Mouse (Mus musculus) hindbrain, postnatal 0 days (tissue): ENCODE measurements around the gene Ppp1r35. TPM values are rescaled to one million over a fixed set of nuclear protein-coding genes. Genes with fewer than 3 reads are reported as not detected.
"Not testable (repeated sequence)": the region's sequence is repeated elsewhere in the genome, so short reads cannot be mapped to it uniquely, and the experiment has no call there.

ENCODE experiments used
- ATAC-seq: fragments of 200-750 bp; cut with Nextera tagmentation; 2 replicates; pipeline ENCODE4 v1.8.0; 2017; ENCODE audit warnings: mild to moderate bottlenecking, moderate TSS enrichment, moderate library complexity
- DNase-seq: peaks from one replicate; pipeline ENCODE4 v3.0.0-alpha.2; 2015; ENCODE audit warnings: low spot score
- H3K27ac ChIP-seq: fragments of 300-500 bp; sonication (generic); 2 replicates; pipeline ENCODE4 v1.5.1; 2014; ENCODE audit warnings: mild to moderate bottlenecking
- H3K27me3 ChIP-seq: fragments of 300-500 bp; sonication (generic); 2 replicates; pipeline ENCODE4 v1.6.1; 2014; ENCODE audit warnings: low read length, mixed read lengths; ENCODE audit not compliant: insufficient read depth
- H3K36me3 ChIP-seq: fragments of 300-500 bp; sonication (generic); 2 replicates; pipeline ENCODE4 v1.6.1; 2014; ENCODE audit warnings: low read length, mixed read lengths; ENCODE audit not compliant: insufficient read depth
- H3K4me1 ChIP-seq: fragments of 300-500 bp; sonication (generic); 2 replicates; pipeline ENCODE4 v1.6.1; 2014; ENCODE audit warnings: antibody characterized with exemption, low read length, mixed read lengths; ENCODE audit not compliant: insufficient read depth
- H3K4me2 ChIP-seq: fragments of 300-500 bp; sonication (generic); 2 replicates; pipeline ENCODE4 v1.6.1; 2014; ENCODE audit warnings: low read depth, mild to moderate bottlenecking, low read length, moderate library complexity, mixed read lengths
- H3K4me3 ChIP-seq: fragments of 300-500 bp; sonication (generic); 2 replicates; pipeline ENCODE4 v1.5.1; 2014; ENCODE audit warnings: low read length
- H3K9ac ChIP-seq: fragments of 300-500 bp; sonication (generic); replicated peaks from 2 replicates; pipeline ENCODE4 v1.6.1; 2014; ENCODE audit warnings: mild to moderate bottlenecking, low read length, moderate library complexity, mixed read lengths
- H3K9me3 ChIP-seq: fragments of 300-500 bp; sonication (generic); 2 replicates; pipeline ENCODE4 v1.6.1; 2016; ENCODE audit warnings: low read length, mixed read lengths
- CTCF ChIP-seq: IDR thresholded peaks from 2 replicates; pipeline ENCODE4 v1.5.1; 2016; ENCODE audit warnings: antibody characterized with exemption, control low read depth, low read depth
- WGBS: fragments of 180-500 bp; shearing (Covaris S2); extraction: QIAGEN DNeasy Blood & Tissue Kit; methylation state at CpG from one replicate; pipeline ENCODE4 v1.1.7; 2014; 5-methylcytosine and 5-hydroxymethylcytosine counted together
- polyA plus RNA-seq: library from polyadenylated mRNA; unstranded; fragments of >200 nt; fragmentation: Nextera tagmentation; extraction: Ambion mirVana; gene quantifications from 2 replicates; pipeline ENCODE4 v1.2.1, GENCODE M21; 2015
- total RNA-seq: library from RNA; depleted of rRNA; stranded (reverse); fragments of >200 nt; gene quantifications from 2 replicates; pipeline ENCODE4 v1.2.3, GENCODE M21; 2014

Ppp1r35 gene
- total and polyA plus RNA-seq, 2 experiments from 2014 or later, result 35.5 to 52.8 TPM

GRCm38 (mm10) chr5:137746282-137746850 is 32.3 kb upstream of the Ppp1r35 start:
- no peak for TF ChIP-seq CTCF
- peak overlapping the region; percentile 64 for H3K4me3 ChIP-seq
- peak overlapping the region; percentile 98 for H3K4me2 ChIP-seq
- no peaks in the 10 kb centered on the region for H3K27me3 ChIP-seq
- H3K36me3 ChIP-seq, result 0 out of 2 replicates have a peak, but pooled peaks cover 3% of the 10 kb centered on the region
- DNase-seq (peak; percentile 59), ATAC-seq (peak; percentile 3; the same call in 1 of the 2 replicates)
- peak overlapping the region; percentile 65 for H3K9ac ChIP-seq
- WGBS, result 0% methylated on average over 20 of the region's 20 CpGs
- H3K4me1 ChIP-seq, result peaks cover 18% of the 10 kb centered on the region; the same call in 1 of the 2 replicates
- peak overlapping the region; percentile 86 for H3K27ac ChIP-seq
- no peaks in the 10 kb centered on the region for H3K9me3 ChIP-seq

GRCm38 (mm10) chr5:137746851-137747325 is 31.8 kb upstream of the Ppp1r35 start:
- no peak for DNase-seq
- no peak for TF ChIP-seq CTCF
- ATAC-seq, result no peak

GRCm38 (mm10) chr5:137747326-137747961 is 31.2 kb upstream of the Ppp1r35 start:
- H3K9ac ChIP-seq, result peak overlapping the region; percentile 65
- peak overlapping the region; percentile 64 for H3K4me3 ChIP-seq
- peak overlapping the region; percentile 86 for H3K27ac ChIP-seq
- no peaks in the 10 kb centered on the region for H3K9me3 ChIP-seq
- no peak for ATAC-seq
- no peaks in the 10 kb centered on the region for H3K27me3 ChIP-seq
- 2% methylated on average over 25 of the region's 26 CpGs for WGBS
- DNase-seq, result peak; percentile 45
- H3K36me3 ChIP-seq, result peaks cover 13% of the 10 kb centered on the region; the same call in 1 of the 2 replicates
- peak; percentile 33; the same call in 1 of the 2 replicates for TF ChIP-seq CTCF
- H3K4me1 ChIP-seq, result peaks cover 18% of the 10 kb centered on the region; the same call in 1 of the 2 replicates
- peak overlapping the region; percentile 98 for H3K4me2 ChIP-seq

More at GRCm38 (mm10) chr5:137746851-137747325, 31.8 kb upstream of the Ppp1r35 start:
- Histone ChIP-seq H3K27ac (peak overlapping the region; percentile 86), H3K9ac (peak overlapping the region; percentile 65), H3K9me3 (no peaks in the 10 kb centered on the region), H3K4me3 (peak overlapping the region; percentile 64), H3K4me1 (peaks cover 18% of the 10 kb centered on the region; the same call in 1 of the 2 replicates), H3K27me3 (no peaks in the 10 kb centered on the region), H3K4me2 (peak overlapping the region; percentile 98), H3K36me3 (peaks cover 8% of the 10 kb centered on the region; the same call in 1 of the 2 replicates)
- WGBS, result 1% methylated on average over 16 of the region's 16 CpGs

- DNase-seq (no peak), ATAC-seq (no peak)
- WGBS, result 33% methylated on average over 5 of the region's 5 CpGs
- H3K4me3 ChIP-seq, result peak overlapping the region; percentile 64
- peaks cover 17% of the 10 kb centered on the region; the same call in 1 of the 2 replicates for H3K36me3 ChIP-seq
- H3K27me3 ChIP-seq, result no peaks in the 10 kb centered on the region
- peak overlapping the region; percentile 98 for H3K4me2 ChIP-seq
- peak overlapping the region; percentile 30; the same call in 1 of the 2 replicates for H3K9ac ChIP-seq
- H3K27ac ChIP-seq, result peak overlapping the region; percentile 41; the same call in 1 of the 2 replicates
- TF ChIP-seq CTCF, result no peak
- no peaks in the 10 kb centered on the region for H3K9me3 ChIP-seq
- H3K4me1 ChIP-seq, result peaks cover 18% of the 10 kb centered on the region; the same call in 1 of the 2 replicates
These were observed 30.4 kb upstream of the Ppp1r35 start for GRCm38 (mm10) chr5:137748130-137748770.

GRCm38 (mm10) chr5:137749196-137749836 is 29.3 kb upstream of the Ppp1r35 start:
- ATAC-seq, result no peak
- 70% methylated on average over 6 of the region's 6 CpGs for WGBS

GRCm38 (mm10) chr5:137750212-137750611 is 28.4 kb upstream of the Ppp1r35 start:
- ATAC-seq, H3K4me3 ChIP-seq: not testable (repeated sequence)
- WGBS, result 98% methylated on average over 6 of the region's 8 CpGs

More at GRCm38 (mm10) chr5:137749196-137749836, 29.3 kb upstream of the Ppp1r35 start:
- H3K27ac ChIP-seq, result peak overlapping the region; percentile 41; the same call in 1 of the 2 replicates
- H3K9me3 ChIP-seq, result no peaks in the 10 kb centered on the region
- no peak for TF ChIP-seq CTCF
- no peak overlapping the region for H3K4me3 ChIP-seq
- H3K9ac ChIP-seq, result 0 out of 2 replicates have a peak overlapping the region, but pooled peaks have one; percentile 28
- H3K36me3 ChIP-seq, result peaks cover 17% of the 10 kb centered on the region; the same call in 1 of the 2 replicates
- H3K4me2 ChIP-seq, result peak overlapping the region; percentile 98; the same call in 1 of the 2 replicates
- H3K27me3 ChIP-seq, result no peaks in the 10 kb centered on the region
- DNase-seq, result no peak
- peaks cover 18% of the 10 kb centered on the region; the same call in 1 of the 2 replicates for H3K4me1 ChIP-seq

More at GRCm38 (mm10) chr5:137750212-137750611, 28.4 kb upstream of the Ppp1r35 start:
- not testable (repeated sequence) for H3K27ac ChIP-seq, H3K27me3 ChIP-seq, H3K9ac ChIP-seq, H3K4me2 ChIP-seq, H3K9me3 ChIP-seq, DNase-seq
- Histone ChIP-seq H3K36me3 (peaks cover 17% of the 10 kb centered on the region; the same call in 1 of the 2 replicates), H3K4me1 (peaks cover 18% of the 10 kb centered on the region; the same call in 1 of the 2 replicates)
